Mouse (Mus musculus) midbrain, embryonic 15.5 days (tissue): ENCODE results near the gene Dram1. TPM values are rescaled to one million over a fixed set of nuclear protein-coding genes. Genes with fewer than 3 reads are reported as not detected.

Experiments
- ATAC-seq: fragments of 200-750 bp; cut with Nextera tagmentation; replicated peaks from 2 replicates; pipeline ENCODE4 v1.8.0; 2017; ENCODE audit warnings: moderate TSS enrichment
- H3K27ac ChIP-seq: fragments of 300-500 bp; sonication (generic); 2 replicates; pipeline ENCODE4 v1.5.1; 2015; ENCODE audit warnings: mild to moderate bottlenecking, inconsistent platforms
- H3K27me3 ChIP-seq: fragments of 300-500 bp; sonication (generic); replicated peaks from 2 replicates; pipeline ENCODE4 v1.6.1; 2015; ENCODE audit warnings: inconsistent platforms
- H3K36me3 ChIP-seq: fragments of 300-500 bp; sonication (generic); replicated peaks from 2 replicates; pipeline ENCODE4 v1.6.1; 2015; ENCODE audit warnings: inconsistent platforms
- H3K4me1 ChIP-seq: fragments of 300-500 bp; sonication (generic); 2 replicates; pipeline ENCODE4 v1.6.1; 2015; ENCODE audit warnings: inconsistent platforms
- H3K4me2 ChIP-seq: fragments of 300-500 bp; sonication (generic); 2 replicates; pipeline ENCODE4 v1.6.1; 2015; ENCODE audit warnings: inconsistent platforms, mild to moderate bottlenecking, moderate library complexity
- H3K4me3 ChIP-seq: fragments of 300-500 bp; sonication (generic); 2 replicates; pipeline ENCODE4 v1.5.1; 2015; ENCODE audit warnings: mild to moderate bottlenecking, inconsistent platforms
- H3K9ac ChIP-seq: fragments of 300-500 bp; sonication (generic); 2 replicates; pipeline ENCODE4 v1.6.1; 2015; ENCODE audit warnings: mild to moderate bottlenecking, inconsistent platforms
- H3K9me3 ChIP-seq: fragments of 300-500 bp; sonication (generic); 2 replicates; pipeline ENCODE4 v1.6.1; 2016; ENCODE audit warnings: inconsistent platforms
- WGBS: fragments of 180-500 bp; shearing (Covaris S2); methylation state at CpG from one replicate; pipeline ENCODE4 v1.1.7; 2015; ENCODE audit warnings: mixed read lengths; 5-methylcytosine and 5-hydroxymethylcytosine counted together
- polyA plus RNA-seq: library from polyadenylated mRNA; unstranded; fragments of >200 nt; fragmentation: Nextera tagmentation; extraction: Ambion mirVana; gene quantifications from 2 replicates; pipeline ENCODE4 v1.2.1, GENCODE M21; 2015

Dram1 gene
- polyA plus RNA-seq, 1 experiment from 2014 or later, result 0.46 TPM

- H3K27me3 ChIP-seq, result no peaks in the 10 kb centered on the region
- H3K4me3 ChIP-seq, result no peak overlapping the region
- no peaks in the 10 kb centered on the region for H3K36me3 ChIP-seq
- no peaks in the 10 kb centered on the region for H3K4me1 ChIP-seq
- 90% methylated on average over 6 of the region's 6 CpGs for WGBS
- H3K4me2 ChIP-seq, result no peak overlapping the region
- no peaks in the 10 kb centered on the region for H3K9me3 ChIP-seq
- ATAC-seq, result no peak
- H3K9ac ChIP-seq, result no peak overlapping the region
- no peak overlapping the region for H3K27ac ChIP-seq
These were observed 25.3 kb upstream of the Dram1 start for GRCm38 (mm10) chr10:88404220-88404619.

- no peaks in the 10 kb centered on the region for H3K36me3 ChIP-seq
- H3K4me1 ChIP-seq, result no peaks in the 10 kb centered on the region
- H3K27ac ChIP-seq, result no peak overlapping the region
- ATAC-seq, result no peak
- no peak overlapping the region for H3K4me3 ChIP-seq
- 95% methylated on average over 4 of the region's 4 CpGs for WGBS
- H3K9me3 ChIP-seq, result no peaks in the 10 kb centered on the region
- H3K4me2 ChIP-seq, result no peak overlapping the region
- no peak overlapping the region for H3K9ac ChIP-seq
- H3K27me3 ChIP-seq, result no peaks in the 10 kb centered on the region
These were observed 24.1 kb upstream of the Dram1 start for GRCm38 (mm10) chr10:88403021-88403420.

GRCm38 (mm10) chr10:88399271-88399670 lies 20.4 kb upstream of the Dram1 start:
- WGBS, result 96% methylated on average over 5 of the region's 5 CpGs
- Histone ChIP-seq H3K27ac (no peak overlapping the region), H3K4me2 (no peak overlapping the region), H3K27me3 (no peaks in the 10 kb centered on the region), H3K9me3 (no peaks in the 10 kb centered on the region), H3K36me3 (no peaks in the 10 kb centered on the region), H3K4me3 (no peak overlapping the region), H3K9ac (no peak overlapping the region), H3K4me1 (no peaks in the 10 kb centered on the region)
- ATAC-seq, result no peak

- Histone ChIP-seq H3K9ac (no peak overlapping the region), H3K4me2 (no peak overlapping the region), H3K27ac (no peak overlapping the region), H3K36me3 (no peaks in the 10 kb centered on the region), H3K4me1 (no peaks in the 10 kb centered on the region), H3K9me3 (no peaks in the 10 kb centered on the region), H3K27me3 (no peaks in the 10 kb centered on the region), H3K4me3 (no peak overlapping the region)
- WGBS, result 92% methylated on average over 6 of the region's 6 CpGs
- no peak for ATAC-seq
These were observed 19.9 kb upstream of the Dram1 start for GRCm38 (mm10) chr10:88398668-88399243.

- no peaks in the 10 kb centered on the region for H3K4me1 ChIP-seq
- ATAC-seq, result no peak
These were observed 13.4 kb upstream of the Dram1 start for GRCm38 (mm10) chr10:88392181-88392847.

GRCm38 (mm10) chr10:88391495-88391894 lies 12.6 kb upstream of the Dram1 start:
- Histone ChIP-seq H3K4me3 (no peak overlapping the region), H3K36me3 (no peaks in the 10 kb centered on the region), H3K27ac (no peak overlapping the region), H3K9me3 (no peaks in the 10 kb centered on the region), H3K4me1 (no peaks in the 10 kb centered on the region), H3K4me2 (no peak overlapping the region), H3K9ac (no peak overlapping the region), H3K27me3 (no peaks in the 10 kb centered on the region)
- ATAC-seq, result no peak
- 92% methylated on average over 9 of the region's 9 CpGs for WGBS

More at GRCm38 (mm10) chr10:88392181-88392847, 13.4 kb upstream of the Dram1 start:
- Histone ChIP-seq H3K27ac (no peak overlapping the region), H3K27me3 (no peaks in the 10 kb centered on the region), H3K36me3 (no peaks in the 10 kb centered on the region), H3K9ac (no peak overlapping the region), H3K9me3 (no peaks in the 10 kb centered on the region), H3K4me3 (no peak overlapping the region), H3K4me2 (no peak overlapping the region)
- WGBS, result 89% methylated on average over 9 of the region's 9 CpGs

- ATAC-seq, result no peak
These were observed 11.4 kb upstream of the Dram1 start for GRCm38 (mm10) chr10:88390096-88390790.

GRCm38 (mm10) chr10:88389576-88389975 lies 10.7 kb upstream of the Dram1 start:
- Histone ChIP-seq H3K4me2 (no peak overlapping the region), H3K27ac (no peak overlapping the region), H3K4me3 (no peak overlapping the region), H3K9ac (no peak overlapping the region), H3K9me3 (no peaks in the 10 kb centered on the region), H3K36me3 (no peaks in the 10 kb centered on the region), H3K27me3 (no peaks in the 10 kb centered on the region), H3K4me1 (no peaks in the 10 kb centered on the region)
- 0 out of 2 replicates have a peak, but pooled peaks have one; percentile 31 for ATAC-seq
- 69% methylated on average over 4 of the region's 4 CpGs for WGBS

More at GRCm38 (mm10) chr10:88390096-88390790, 11.4 kb upstream of the Dram1 start:
- no peak overlapping the region for H3K27ac ChIP-seq
- no peaks in the 10 kb centered on the region for H3K36me3 ChIP-seq
- no peaks in the 10 kb centered on the region for H3K27me3 ChIP-seq
- H3K4me1 ChIP-seq, result no peaks in the 10 kb centered on the region
- H3K9me3 ChIP-seq, result no peaks in the 10 kb centered on the region
- no peak overlapping the region for H3K4me2 ChIP-seq
- no peak overlapping the region for H3K9ac ChIP-seq
- 56% methylated on average over 10 of the region's 10 CpGs for WGBS
- H3K4me3 ChIP-seq, result no peak overlapping the region

- WGBS, result 85% methylated on average over 6 of the region's 6 CpGs
- peaks cover 7% of the 10 kb centered on the region for H3K4me1 ChIP-seq
- no peak overlapping the region for H3K27ac ChIP-seq
- H3K4me3 ChIP-seq, result no peak overlapping the region
- no peaks in the 10 kb centered on the region for H3K27me3 ChIP-seq
- no peak overlapping the region for H3K4me2 ChIP-seq
- no peak overlapping the region for H3K9ac ChIP-seq
- ATAC-seq, result no peak
- H3K9me3 ChIP-seq, result no peaks in the 10 kb centered on the region
- no peaks in the 10 kb centered on the region for H3K36me3 ChIP-seq
These were observed 7.4 kb upstream of the Dram1 start for GRCm38 (mm10) chr10:88386251-88386650.

GRCm38 (mm10) chr10:88385758-88386157 lies 6.9 kb upstream of the Dram1 start:
- H3K4me2 ChIP-seq, result no peak overlapping the region
- H3K9ac ChIP-seq, result no peak overlapping the region
- H3K27ac ChIP-seq, result no peak overlapping the region
- H3K4me1 ChIP-seq, result peaks cover 12% of the 10 kb centered on the region
- H3K27me3 ChIP-seq, result no peaks in the 10 kb centered on the region
- WGBS, result 89% methylated on average over 6 of the region's 6 CpGs
- H3K4me3 ChIP-seq, result no peak overlapping the region
- no peak for ATAC-seq
- H3K9me3 ChIP-seq, result no peaks in the 10 kb centered on the region
- H3K36me3 ChIP-seq, result no peaks in the 10 kb centered on the region

- Histone ChIP-seq H3K27me3 (no peaks in the 10 kb centered on the region), H3K4me2 (no peak overlapping the region), H3K4me3 (no peak overlapping the region), H3K9me3 (no peaks in the 10 kb centered on the region), H3K27ac (no peak overlapping the region), H3K36me3 (no peaks in the 10 kb centered on the region), H3K9ac (no peak overlapping the region), H3K4me1 (peaks cover 17% of the 10 kb centered on the region)
- ATAC-seq, result no peak
- 94% methylated on average over 11 of the region's 11 CpGs for WGBS
These were observed 6.4 kb upstream of the Dram1 start for GRCm38 (mm10) chr10:88385290-88385689.

GRCm38 (mm10) chr10:88384081-88384480 lies 5.2 kb upstream of the Dram1 start:
- Histone ChIP-seq H3K27me3 (no peaks in the 10 kb centered on the region), H3K4me2 (no peak overlapping the region), H3K36me3 (no peaks in the 10 kb centered on the region), H3K9me3 (no peaks in the 10 kb centered on the region), H3K4me3 (no peak overlapping the region), H3K9ac (no peak overlapping the region), H3K27ac (no peak overlapping the region), H3K4me1 (peaks cover 21% of the 10 kb centered on the region)
- ATAC-seq, result no peak
- WGBS, result 70% methylated on average over 5 of the region's 5 CpGs
